Mouse (Mus musculus) retina, postnatal 7 days (tissue): ENCODE data around the gene Dck.
A peak's percentile ranks its signal among the peaks of the same experiment; 100 is the strongest.

ENCODE experiments used
- DNase-seq: peaks from one replicate; pipeline ENCODE4 v3.0.0-alpha.2; 2012; ENCODE audit warnings: low read depth, low spot score

Dck gene

GRCm38 (mm10) chr5:88791256-88792245 is 26.8 kb downstream of the Dck start:
- DNase-seq = peak; percentile 17

- DNase-seq = no peak
These were observed 28.9 kb downstream of the Dck start for GRCm38 (mm10) chr5:88793676-88794075.

- no peak for DNase-seq
These were observed 31.3 kb downstream of the Dck start for GRCm38 (mm10) chr5:88795910-88796584.

- DNase-seq = no peak
These were observed 31.8 kb downstream of the Dck start for GRCm38 (mm10) chr5:88796588-88796987.

- DNase-seq = no peak
These were observed 32.3 kb downstream of the Dck start for GRCm38 (mm10) chr5:88797121-88797520.

GRCm38 (mm10) chr5:88805616-88806015 is 40.8 kb downstream of the Dck start:
- no peak for DNase-seq

- DNase-seq = no peak
These were observed 41.5 kb downstream of the Dck start for GRCm38 (mm10) chr5:88806278-88806677.

GRCm38 (mm10) chr5:88807342-88807741 is 42.5 kb downstream of the Dck start:
- DNase-seq = no peak

- DNase-seq = no peak
These were observed 48.4 kb downstream of the Dck start for GRCm38 (mm10) chr5:88813188-88813587.

- no peak for DNase-seq
These were observed 49.8 kb downstream of the Dck start for GRCm38 (mm10) chr5:88814552-88814951.

- no peak for DNase-seq
These were observed 56.7 kb downstream of the Dck start for GRCm38 (mm10) chr5:88821542-88821941.

GRCm38 (mm10) chr5:88824838-88825237 is 60.0 kb downstream of the Dck start:
- DNase-seq = no peak

GRCm38 (mm10) chr5:88829835-88830571 is 65.2 kb downstream of the Dck start:
- DNase-seq = no peak

- DNase-seq = no peak
These were observed 66.1 kb downstream of the Dck start for GRCm38 (mm10) chr5:88830880-88831279.

- DNase-seq = no peak
These were observed 67.1 kb downstream of the Dck start for GRCm38 (mm10) chr5:88831935-88832334.
